Mouse (Mus musculus) frontal cortex, adult 2 months (tissue): ENCODE measurements around the gene Olfr1039. TPM values are rescaled to one million over a fixed set of nuclear protein-coding genes. Genes with fewer than 3 reads are reported as not detected.
"Not testable (repeated sequence)": the region's sequence is repeated elsewhere in the genome, so short reads cannot be mapped to it uniquely, and the experiment has no call there.

Experiments used
- DNase-seq, 2 experiments: peaks; one replicate each; pipeline ENCODE4 v3.0.0; 2022; ENCODE audit warnings: low spot score in 1 of 2; ENCODE audit errors: extremely low spot score in 1 of 2
- polyA plus RNA-seq: library from polyadenylated mRNA; depleted of rRNA; stranded (reverse); fragments of >200 nt; gene quantifications from 2 replicates; pipeline ENCODE4 v1.2.3, GENCODE M21; 2012; rRNA removed

The Olfr1039 gene
- not detected in 2 replicates for polyA plus RNA-seq

GRCm38 (mm10) chr2:86135828-86136227, at the start of gene Olfr1039:
Gene Olfr1039 (minus strand): TSS chr2:86135928.
- DNase-seq, result no peak

GRCm38 (mm10) chr2:86179950-86180349, 44.2 kb upstream of the Olfr1039 start:
- no peak for DNase-seq

GRCm38 (mm10) chr2:86177720-86178119, 42.0 kb upstream of the Olfr1039 start, which contains the start of gene Olfr1044:
Gene Olfr1044 (minus strand): TSS chr2:86177820.
- DNase-seq, result no peak

GRCm38 (mm10) chr2:86175422-86175821, 39.7 kb upstream of the Olfr1039 start:
- not testable (repeated sequence) for DNase-seq

- no peak for DNase-seq
Measured at GRCm38 (mm10) chr2:86167422-86167821, 31.7 kb upstream of the Olfr1039 start, which contains the start of gene Olfr1043. Gene Olfr1043 (minus strand): TSS chr2:86167522.

- no peak for DNase-seq
Measured at GRCm38 (mm10) chr2:86161738-86162137, 26.0 kb upstream of the Olfr1039 start, which contains the start of gene Olfr1042. Gene Olfr1042 (minus strand): TSS chr2:86161838.

- no peak for DNase-seq
Measured at GRCm38 (mm10) chr2:86146632-86147031, 10.9 kb upstream of the Olfr1039 start, which contains the start of gene Olfr1040. Gene Olfr1040 (minus strand): TSS chr2:86146732.

- no peak for DNase-seq
Measured at GRCm38 (mm10) chr2:86087285-86087684, 48.4 kb downstream of the Olfr1039 start, which contains the start of gene Olfr1037. Gene Olfr1037 (minus strand): TSS chr2:86087385.

- DNase-seq, result not testable (repeated sequence)
Measured at GRCm38 (mm10) chr2:86080478-86080877, 55.2 kb downstream of the Olfr1039 start.

Other genes starting within 250 kb of the Olfr1039 start
- not detected in 2 replicates for gene Olfr1024, start 230.9 kb downstream of the Olfr1039 start, polyA plus RNA-seq
- gene Olfr1025-ps1, start 220.7 kb downstream of the Olfr1039 start, polyA plus RNA-seq, result not detected in 2 replicates
- not detected in 2 replicates for gene Olfr1026, start 214.4 kb downstream of the Olfr1039 start, polyA plus RNA-seq
- not detected in 2 replicates for gene Olfr1028, start 185.5 kb downstream of the Olfr1039 start, polyA plus RNA-seq
- gene Olfr1029, start 162.0 kb downstream of the Olfr1039 start, polyA plus RNA-seq, result 0.08 and 0.11 TPM in 2 replicates
- 0.04 TPM in 1 of 2 replicates, not detected in the other for gene Olfr1030, start 156.7 kb downstream of the Olfr1039 start, polyA plus RNA-seq
- gene Olfr1031, start 145.6 kb downstream of the Olfr1039 start, polyA plus RNA-seq, result not detected in 2 replicates
- gene Olfr1032, start 130.4 kb downstream of the Olfr1039 start, polyA plus RNA-seq, result not detected in 2 replicates
- 0.11 and 0.16 TPM in 2 replicates for gene Olfr1033, start 115.3 kb downstream of the Olfr1039 start, polyA plus RNA-seq
- 0.02 TPM in 1 of 2 replicates, not detected in the other for gene Olfr1034, start 90.1 kb downstream of the Olfr1039 start, polyA plus RNA-seq
- gene Olfr1036, start 61.9 kb downstream of the Olfr1039 start, polyA plus RNA-seq, result not detected in 2 replicates
- not detected in 2 replicates for gene Olfr1037, start 48.5 kb downstream of the Olfr1039 start, polyA plus RNA-seq
- gene Olfr1040, start 10.8 kb upstream of the Olfr1039 start, polyA plus RNA-seq, result not detected in 2 replicates
- gene Olfr1042, start 25.9 kb upstream of the Olfr1039 start, polyA plus RNA-seq, result not detected in 2 replicates
- not detected in 2 replicates for gene Olfr1043, start 31.6 kb upstream of the Olfr1039 start, polyA plus RNA-seq
- not detected in 2 replicates for gene Olfr1044, start 41.9 kb upstream of the Olfr1039 start, polyA plus RNA-seq
- gene Olfr52, start 49.8 kb upstream of the Olfr1039 start, polyA plus RNA-seq, result 0.10 TPM in 1 of 2 replicates, not detected in the other
- gene Olfr1045, start 67.1 kb upstream of the Olfr1039 start, polyA plus RNA-seq, result 0.04 and 0.12 TPM in 2 replicates
- gene Olfr1046, start 83.4 kb upstream of the Olfr1039 start, polyA plus RNA-seq, result not detected in 2 replicates
- not detected in 2 replicates for gene Olfr1047, start 95.5 kb upstream of the Olfr1039 start, polyA plus RNA-seq
- gene Olfr1048, start 104.4 kb upstream of the Olfr1039 start, polyA plus RNA-seq, result 0.02 TPM in 1 of 2 replicates, not detected in the other
- gene Olfr1049, start 122.4 kb upstream of the Olfr1039 start, polyA plus RNA-seq, result not detected in 2 replicates
- gene Olfr1051, start 143.2 kb upstream of the Olfr1039 start, polyA plus RNA-seq, result not detected in 2 replicates
- gene Olfr1052, start 156.5 kb upstream of the Olfr1039 start, polyA plus RNA-seq, result 0.11 TPM in 1 of 2 replicates, not detected in the other
- gene Olfr1053, start 179.4 kb upstream of the Olfr1039 start, polyA plus RNA-seq, result not detected in 2 replicates
- 0.06 TPM in 1 of 2 replicates, not detected in the other for gene Olfr1054, start 199.5 kb upstream of the Olfr1039 start, polyA plus RNA-seq
- gene Olfr1055, start 214.4 kb upstream of the Olfr1039 start, polyA plus RNA-seq, result 0.11 TPM in 1 of 2 replicates, not detected in the other
- not detected in 2 replicates for gene Olfr1056, start 226.5 kb upstream of the Olfr1039 start, polyA plus RNA-seq
- gene Olfr1057, start 242.5 kb upstream of the Olfr1039 start, polyA plus RNA-seq, result not detected in 2 replicates